Mouse (Mus musculus) bone marrow macrophage, adult 2 months (primary cell): ENCODE measurements at regions not wholly inside any gene's neighbourhood (a gene's known extent, or its start where the extent isn't known, plus 50 kb on each side); places are given as distances from the start of the nearest gene placed in this dataset.
"Not testable (repeated sequence)": the region's sequence is repeated elsewhere in the genome, so short reads cannot be mapped to it uniquely, and the experiment has no call there.

Experiments used
- CTCF ChIP-seq: IDR thresholded peaks from 2 replicates; pipeline ENCODE4 v1.5.1; 2012; ENCODE audit warnings: low read depth, mild to moderate bottlenecking, low read length, moderate library complexity
- POLR2A ChIP-seq: IDR thresholded peaks from 2 replicates; pipeline ENCODE4 v1.6.1; 2012; ENCODE audit warnings: mild to moderate bottlenecking, low read depth, low read length, borderline replicate concordance

DNA sequence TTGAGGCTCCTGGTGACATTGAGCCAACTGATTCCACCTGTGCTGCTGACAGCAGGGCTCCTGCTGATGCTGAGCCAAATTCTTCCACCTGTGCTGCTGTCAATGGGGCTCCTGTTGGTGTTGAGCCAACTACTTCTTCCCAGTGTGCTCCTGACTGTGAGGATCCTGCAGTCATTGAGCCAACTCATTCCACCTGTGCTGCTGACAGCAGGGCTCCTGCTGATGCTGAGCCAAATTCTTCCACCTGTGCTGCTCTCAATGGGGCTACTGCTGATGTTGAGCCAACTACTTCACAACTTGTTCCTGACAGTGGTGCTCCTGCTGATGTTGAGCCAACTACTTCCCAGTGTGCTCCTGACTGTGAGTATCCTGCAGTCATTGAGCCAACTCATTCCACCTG, 90.2 kb upstream of the Gm21119 start:
- not testable (repeated sequence) for TF ChIP-seq CTCF, POLR2A
